Mouse (Mus musculus) lung, postnatal 0 days (tissue): ENCODE measurements at regions not wholly inside any gene's neighbourhood (a gene's known extent, or its start where the extent isn't known, plus 50 kb on each side); places are given as distances from the start of the nearest gene placed in this dataset.

Experiments used
- CTCF ChIP-seq: IDR thresholded peaks from 2 replicates; pipeline ENCODE4 v1.5.1; 2016; ENCODE audit warnings: antibody characterized with exemption, mild to moderate bottlenecking
- EP300 ChIP-seq: IDR thresholded peaks from 2 replicates; pipeline ENCODE4 v1.6.1; 2016; ENCODE audit warnings: antibody characterized with exemption, mild to moderate bottlenecking, control low read depth

DNA sequence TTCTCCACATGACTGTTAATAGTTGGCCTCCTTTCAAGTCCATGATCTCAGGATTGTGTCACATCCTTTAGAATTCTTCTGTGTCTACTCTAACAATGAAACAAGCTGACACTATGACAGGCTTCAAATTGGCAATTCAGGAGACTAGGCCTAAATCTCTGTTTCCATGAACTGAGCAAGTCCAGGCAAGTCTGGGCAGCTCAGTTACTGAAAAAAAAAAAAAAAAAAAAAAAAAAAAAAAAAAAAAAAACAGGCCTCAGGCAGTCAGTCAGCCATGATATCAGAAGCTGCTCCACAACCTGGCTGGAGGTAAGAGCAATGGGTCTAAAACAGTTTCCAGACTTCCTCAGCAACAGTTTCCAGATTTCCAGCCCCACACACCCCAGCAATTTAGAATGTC, 475.6 kb downstream of the Inhba start:
- TF ChIP-seq EP300 (no peak), CTCF (no peak)
